Mouse (Mus musculus) myocyte (in vitro differentiated cells): ENCODE results near the gene Pkd2l1. TPM values are rescaled to one million over a fixed set of nuclear protein-coding genes. Genes with fewer than 3 reads are reported as not detected.

Experiments used
- H3K27me3 ChIP-seq: one replicate; pipeline ENCODE4 v1.6.1; 2011; ENCODE audit not compliant: control insufficient read depth, insufficient read depth, insufficient read length
- H3K36me3 ChIP-seq: one replicate; pipeline ENCODE4 v1.6.1; 2011; ENCODE audit not compliant: control insufficient read depth, insufficient read depth
- H3K4me2 ChIP-seq: one replicate; pipeline ENCODE4 v1.6.1; 2011; ENCODE audit warnings: low read depth, control low read depth
- H3K4me3 ChIP-seq: one replicate; pipeline ENCODE4 v1.5.1; 2011; ENCODE audit warnings: mild to moderate bottlenecking, control low read depth, moderate library complexity
- H3K79me2 ChIP-seq: one replicate; pipeline ENCODE4 v1.6.1; 2011; ENCODE audit not compliant: control insufficient read depth, insufficient read depth
- H3ac ChIP-seq: one replicate; pipeline ENCODE4 v1.6.1; 2011; ENCODE audit not compliant: control insufficient read depth, insufficient read length
- CEBPB ChIP-seq: IDR thresholded peaks from 2 replicates; pipeline ENCODE4 v1.6.1; 2011; ENCODE audit warnings: mild to moderate bottlenecking, moderate library complexity; ENCODE audit not compliant: poor library complexity, insufficient read depth, severe bottlenecking
- E2F4 ChIP-seq: IDR thresholded peaks from one replicate; pipeline ENCODE4 v1.6.1; 2011; ENCODE audit warnings: mild to moderate bottlenecking, control low read depth, moderate library complexity; ENCODE audit not compliant: insufficient read depth
- MAX ChIP-seq: IDR thresholded peaks from one replicate; pipeline ENCODE4 v1.6.1; 2011; ENCODE audit warnings: low read depth, mild to moderate bottlenecking, control low read depth
- MYOD1 ChIP-seq, 3 experiments: IDR thresholded peaks; one replicate each; pipeline ENCODE4 v1.6.1; 2011; ENCODE audit warnings: control low read depth in 2 of 3, low read depth in 2 of 3, mild to moderate bottlenecking in 2 of 3, moderate library complexity in 1 of 3; ENCODE audit not compliant: insufficient read length in 2 of 3, control insufficient read depth in 1 of 3
- MYOG ChIP-seq, 3 experiments: IDR thresholded peaks; one replicate each; pipeline ENCODE4 v1.6.1; 2011; ENCODE audit warnings: control low read depth in 2 of 3, low read depth in 2 of 3, mild to moderate bottlenecking in 2 of 3; ENCODE audit not compliant: insufficient read length in 2 of 3, control insufficient read depth in 1 of 3, insufficient read depth in 1 of 3
- POLR2A ChIP-seq: IDR thresholded peaks from one replicate; pipeline ENCODE4 v1.6.1; 2011; ENCODE audit warnings: low read depth, mild to moderate bottlenecking, control low read depth, moderate library complexity; ENCODE audit not compliant: insufficient read length
- POLR2AphosphoS2 ChIP-seq: IDR thresholded peaks from one replicate; pipeline ENCODE4 v1.6.1; 2011; ENCODE audit warnings: low read depth, control low read depth; ENCODE audit not compliant: insufficient read length
- REST ChIP-seq: IDR thresholded peaks from one replicate; pipeline ENCODE4 v1.6.1; 2011; ENCODE audit warnings: mild to moderate bottlenecking, control low read depth, moderate library complexity; ENCODE audit not compliant: insufficient read depth, insufficient read length
- SRF ChIP-seq: IDR thresholded peaks from one replicate; pipeline ENCODE4 v1.6.1; 2011; ENCODE audit warnings: low read depth; ENCODE audit not compliant: control insufficient read depth, insufficient read length
- TCF12 ChIP-seq: IDR thresholded peaks from one replicate; pipeline ENCODE4 v1.6.1; 2011; ENCODE audit warnings: mild to moderate bottlenecking, control low read depth; ENCODE audit not compliant: poor library complexity, insufficient read depth, severe bottlenecking
- TCF3 ChIP-seq: IDR thresholded peaks from one replicate; pipeline ENCODE4 v1.6.1; 2011; ENCODE audit warnings: low read depth, control low read depth; ENCODE audit not compliant: insufficient read length
- USF1 ChIP-seq: IDR thresholded peaks from one replicate; pipeline ENCODE4 v1.6.1; 2011; ENCODE audit warnings: low read depth, mild to moderate bottlenecking, control low read depth, moderate library complexity
- polyA plus RNA-seq: library from polyadenylated mRNA; unstranded; fragments of >200 nt; fragmentation: generic; extraction: Trizol; gene quantifications from one replicate; pipeline ENCODE4 v1.2.1, GENCODE M21; 2012; ENCODE audit warnings: missing spikeins

Gene Pkd2l1
- polyA plus RNA-seq, 1 experiment, result not detected

GRCm38 (mm10) chr19:44146951-44147350, 45.3 kb downstream of the Pkd2l1 start:
- Histone ChIP-seq H3K27me3 (peaks cover 2% of the 10 kb centered on the region), H3K4me2 (no peak overlapping the region), H3ac (no peak overlapping the region), H3K36me3 (peaks cover 13% of the 10 kb centered on the region), H3K4me3 (peak overlapping the region; percentile 81), H3K79me2 (peaks cover 12% of the 10 kb centered on the region)
- TF ChIP-seq REST, result no peak
- TF ChIP-seq MYOD1 (IDR thresholded peaks at IDR 0.05; ENCODE audit: control insufficient read depth in 1 of 3, insufficient read length in 2 of 3, low read depth in 2 of 3), result no peak
- no peak for TF ChIP-seq USF1
- TF ChIP-seq SRF, result no peak
- TF ChIP-seq POLR2A, result no peak

GRCm38 (mm10) chr19:44146568-44146879, 45.7 kb downstream of the Pkd2l1 start:
- H3K4me3 ChIP-seq, result peak overlapping the region; percentile 81
- H3K79me2 ChIP-seq, result peaks cover 12% of the 10 kb centered on the region
- H3K4me2 ChIP-seq, result peak overlapping the region; percentile 70
- H3ac ChIP-seq, result peak overlapping the region; percentile 20
- TF ChIP-seq TCF12 (no peak), MYOG (IDR thresholded peaks at IDR 0.05; ENCODE audit: control insufficient read depth in 1 of 3, insufficient read depth in 1 of 3, insufficient read length in 2 of 3, low read depth in 2 of 3) (no peak), MAX (no peak), MYOD1 (IDR thresholded peaks at IDR 0.05; ENCODE audit: control insufficient read depth in 1 of 3, insufficient read length in 2 of 3, low read depth in 2 of 3) (no peak), SRF (no peak)
- H3K36me3 ChIP-seq, result peaks cover 18% of the 10 kb centered on the region
- no peaks in the 10 kb centered on the region for H3K27me3 ChIP-seq

GRCm38 (mm10) chr19:44145702-44146567, 46.3 kb downstream of the Pkd2l1 start, which contains the start of gene Bloc1s2:
TSS of gene Bloc1s2 (minus strand) at chr19:44146446.
- no peaks in the 10 kb centered on the region for H3K27me3 ChIP-seq

GRCm38 (mm10) chr19:44144366-44144765, 47.9 kb downstream of the Pkd2l1 start:
- peaks cover 28% of the 10 kb centered on the region for H3K36me3 ChIP-seq
- H3K79me2 ChIP-seq, result peaks cover 12% of the 10 kb centered on the region
- no peak overlapping the region for H3ac ChIP-seq
- H3K4me2 ChIP-seq, result no peak overlapping the region
- TF ChIP-seq E2F4 (no peak), MYOD1 (IDR thresholded peaks at IDR 0.05; ENCODE audit: control insufficient read depth in 1 of 3, insufficient read length in 2 of 3, low read depth in 2 of 3) (no peak), TCF3 (no peak), CEBPB (no peak), POLR2A (no peak)
- H3K4me3 ChIP-seq, result no peak overlapping the region
- H3K27me3 ChIP-seq, result no peaks in the 10 kb centered on the region

More at GRCm38 (mm10) chr19:44145702-44146567, 46.3 kb downstream of the Pkd2l1 start, which contains the start of gene Bloc1s2:
- no peak for TF ChIP-seq SRF
- peak; percentile 93 for TF ChIP-seq POLR2A
- peak in 1 of 3 experiments; percentile 4 for TF ChIP-seq MYOG (IDR thresholded peaks at IDR 0.05; ENCODE audit: control insufficient read depth in 1 of 3, insufficient read depth in 1 of 3, insufficient read length in 2 of 3, low read depth in 2 of 3)
- TF ChIP-seq POLR2AphosphoS2, result peak; percentile 92
- peak within 1 kb of the TSS; percentile 95 for H3K4me2 ChIP-seq
- H3K4me3 ChIP-seq, result peak within 1 kb of the TSS; percentile 81
- peaks cover 23% of the 10 kb centered on the region for H3K36me3 ChIP-seq
- H3K79me2 ChIP-seq, result peaks cover 12% of the 10 kb centered on the region
- H3ac ChIP-seq, result peak within 1 kb of the TSS; percentile 20

- peak overlapping the region; percentile 79 for H3K4me2 ChIP-seq
- TF ChIP-seq MAX (no peak), TCF3 (no peak), REST (no peak), SRF (no peak), USF1 (no peak), TCF12 (no peak), E2F4 (no peak), CEBPB (no peak), MYOD1 (IDR thresholded peaks at IDR 0.05; ENCODE audit: control insufficient read depth in 1 of 3, insufficient read length in 2 of 3, low read depth in 2 of 3) (no peak), MYOG (IDR thresholded peaks at IDR 0.05; ENCODE audit: control insufficient read depth in 1 of 3, insufficient read depth in 1 of 3, insufficient read length in 2 of 3, low read depth in 2 of 3) (no peak), POLR2A (no peak)
- no peaks in the 10 kb centered on the region for H3K27me3 ChIP-seq
- peaks cover 6% of the 10 kb centered on the region for H3K36me3 ChIP-seq
- peak overlapping the region; percentile 90 for H3K4me3 ChIP-seq
- H3K79me2 ChIP-seq, result peaks cover 26% of the 10 kb centered on the region
- H3ac ChIP-seq, result peak overlapping the region; percentile 81
These were observed 56.2 kb downstream of the Pkd2l1 start for GRCm38 (mm10) chr19:44135960-44136485.
